In the genomic region with DNA sequence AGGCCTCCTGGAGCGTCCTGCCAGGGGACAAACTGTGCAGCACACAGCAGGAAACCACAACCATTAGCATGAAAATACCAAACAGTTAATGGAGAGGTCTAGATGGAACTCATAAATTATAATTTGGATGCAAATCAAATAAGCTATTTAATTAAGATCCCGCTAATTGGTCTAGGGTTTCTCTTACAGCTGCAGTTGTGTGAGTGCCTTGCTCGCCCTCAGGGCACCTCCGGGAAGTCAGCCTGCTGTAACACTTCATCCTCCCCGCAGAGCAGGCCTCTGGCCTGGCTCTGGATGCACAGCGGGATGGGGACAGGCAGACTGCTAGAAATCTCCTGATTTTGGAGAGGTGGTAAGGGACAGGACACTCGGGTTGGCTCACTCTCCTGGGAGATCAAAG, we compare ENCODE assay signal across 16 mouse cellular contexts. TPM values are rescaled to one million over a fixed set of nuclear protein-coding genes. Genes with fewer than 3 reads are reported as not detected.
DNase-seq lines count a peak whose midpoint lies in the region; ATAC-seq and TF ChIP-seq lines count a peak whose summit lies in the region.
"Had no signal": no experiment of that assay in that cellular context is flagged by ENCODE, and none has a peak within 500 bp of the region (broad histone marks: within the 10 kb centered on the region; RNA-seq: fewer than 3 reads in every experiment).

No protein-coding gene starts in this region.

- no peak for TF ChIP-seq CTCF in forebrain, postnatal 0 days (IDR thresholded peaks at IDR 0.05; ENCODE audit: low read depth)
- no peak for TF ChIP-seq CTCF in thymus, adult 2 months (IDR thresholded peaks at IDR 0.05; ENCODE audit: borderline replicate concordance, control insufficient read depth, extremely low read depth, insufficient read depth, low read length, poor library complexity)

- peak; percentile 61 for DNase-seq in forebrain, embryonic 14.5 days (ENCODE audit: low spot score)
- no peak for DNase-seq in forebrain, postnatal 0 days
- DNase-seq in midbrain, embryonic 14.5 days: peak; percentile 50
- no peak for DNase-seq in right cerebral cortex, postnatal 4 days
- DNase-seq in thymus, adult 2 months: no peak
- DNase-seq: adrenal gland, postnatal 14 days; B cell, adult 2 months; cerebellum, postnatal 14 days; heart, adult 18-20 months; lung, embryonic 14.5 days; right cerebral cortex, adult 18-20 months had no signal

- H3K4me3 ChIP-seq in forebrain, embryonic 14.5 days (ENCODE audit: low read depth, low read length): no peak overlapping the region
- no peak overlapping the region for H3K4me3 ChIP-seq in forebrain, postnatal 0 days (ENCODE audit: low read depth, low read length)
- H3K4me3 ChIP-seq in midbrain, embryonic 14.5 days (replicated peaks; ENCODE audit: low read depth, low read length): no peak overlapping the region
- H3K4me3 ChIP-seq in midbrain, embryonic 15.5 days: no peak overlapping the region
- no peak overlapping the region for H3K4me3 ChIP-seq in intestine, embryonic 16.5 days (ENCODE audit: low read length)
- no peak overlapping the region for H3K4me3 ChIP-seq in stomach, embryonic 16.5 days (replicated peaks; ENCODE audit: low read length)
- no peak overlapping the region for H3K4me3 ChIP-seq in thymus, adult 2 months (ENCODE audit: control insufficient read depth, insufficient read depth, low read length)
- H3K4me3 ChIP-seq: erythroblast, embryonic 14.5 days; heart, embryonic 15.5 days had no signal

- no peaks in the 10 kb centered on the region for H3K36me3 ChIP-seq in forebrain, embryonic 14.5 days (ENCODE audit: control insufficient read depth, insufficient read depth, low read length)
- H3K36me3 ChIP-seq in forebrain, postnatal 0 days (ENCODE audit: insufficient read depth): no peaks in the 10 kb centered on the region
- H3K36me3 ChIP-seq in midbrain, embryonic 14.5 days (ENCODE audit: control insufficient read depth, insufficient read depth, low read length): no peaks in the 10 kb centered on the region
- no peaks in the 10 kb centered on the region for H3K36me3 ChIP-seq in midbrain, embryonic 15.5 days (replicated peaks)
- no peaks in the 10 kb centered on the region for H3K36me3 ChIP-seq in intestine, embryonic 16.5 days (ENCODE audit: control insufficient read depth, insufficient read depth, low read length)
- no peaks in the 10 kb centered on the region for H3K36me3 ChIP-seq in stomach, embryonic 16.5 days (ENCODE audit: control insufficient read depth, insufficient read depth, low read length)
- no peaks in the 10 kb centered on the region for H3K36me3 ChIP-seq in thymus, adult 2 months (ENCODE audit: control insufficient read depth, insufficient read depth, low read length)
- H3K36me3 ChIP-seq: heart, embryonic 15.5 days had no signal

- no peak overlapping the region for H3K27ac ChIP-seq in forebrain, embryonic 14.5 days (ENCODE audit: low read depth, low read length)
- H3K27ac ChIP-seq in forebrain, postnatal 0 days (ENCODE audit: low read depth, low read length): no peak overlapping the region
- H3K27ac ChIP-seq in midbrain, embryonic 14.5 days (replicated peaks; ENCODE audit: low read depth, low read length): no peak overlapping the region
- H3K27ac ChIP-seq in midbrain, embryonic 15.5 days: no peak overlapping the region
- peak overlapping the region; percentile 95 for H3K27ac ChIP-seq in intestine, embryonic 16.5 days (ENCODE audit: low read length)
- 0 out of 2 replicates have a peak overlapping the region, but pooled peaks have one; percentile 23 for H3K27ac ChIP-seq in stomach, embryonic 16.5 days (ENCODE audit: low read length)
- H3K27ac ChIP-seq in thymus, adult 2 months (ENCODE audit: control insufficient read depth, insufficient read depth, low read length): no peak overlapping the region
- H3K27ac ChIP-seq: heart, embryonic 15.5 days had no signal

- H3K4me2 ChIP-seq in forebrain, embryonic 14.5 days (ENCODE audit: low read length): no peak overlapping the region
- H3K4me2 ChIP-seq in forebrain, postnatal 0 days (ENCODE audit: low read depth): no peak overlapping the region
- no peak overlapping the region for H3K4me2 ChIP-seq in midbrain, embryonic 14.5 days (ENCODE audit: low read length)
- H3K4me2 ChIP-seq in midbrain, embryonic 15.5 days: no peak overlapping the region
- 0 out of 2 replicates have a peak overlapping the region, but pooled peaks have one; percentile 26 for H3K4me2 ChIP-seq in intestine, embryonic 16.5 days (ENCODE audit: low read depth, low read length)
- no peak overlapping the region for H3K4me2 ChIP-seq in stomach, embryonic 16.5 days (ENCODE audit: low read depth, low read length)
- H3K4me2 ChIP-seq: heart, embryonic 15.5 days; lung, embryonic 14.5 days had no signal

- ATAC-seq in forebrain, embryonic 14.5 days: 0 out of 2 replicates have a peak, but pooled peaks have one; percentile 34
- no peak for ATAC-seq in forebrain, postnatal 0 days
- no peak for ATAC-seq in midbrain, embryonic 14.5 days (ENCODE audit: low FRiP score, low TSS enrichment)
- ATAC-seq in midbrain, embryonic 15.5 days (replicated peaks): no peak
- no peak for ATAC-seq in intestine, embryonic 16.5 days
- no peak for ATAC-seq in stomach, embryonic 16.5 days (ENCODE audit: insufficient read depth, low FRiP score)

- WGBS in forebrain, embryonic 14.5 days: 17% methylated on average over 7 of the region's 7 CpGs
- WGBS in forebrain, postnatal 0 days: 24% methylated on average over 7 of the region's 7 CpGs
- 56% methylated on average over 7 of the region's 7 CpGs for WGBS in midbrain, embryonic 14.5 days
- 58% methylated on average over 7 of the region's 7 CpGs for WGBS in midbrain, embryonic 15.5 days
- 63% methylated on average over 7 of the region's 7 CpGs for WGBS in intestine, embryonic 16.5 days
- 71% methylated on average over 7 of the region's 7 CpGs for WGBS in stomach, embryonic 16.5 days
- 96% methylated on average over 7 of the region's 7 CpGs for WGBS in thymus, adult 2 months

- peaks cover 5% of the 10 kb centered on the region; the same call in 1 of the 2 replicates for H3K4me1 ChIP-seq in forebrain, embryonic 14.5 days (ENCODE audit: control insufficient read depth, insufficient read depth, low read length)
- H3K4me1 ChIP-seq in forebrain, postnatal 0 days (ENCODE audit: insufficient read depth): 0 out of 2 replicates have a peak, but pooled peaks cover 3% of the 10 kb centered on the region
- no peaks in the 10 kb centered on the region for H3K4me1 ChIP-seq in midbrain, embryonic 14.5 days (ENCODE audit: control insufficient read depth, insufficient read depth, low read length)
- no peaks in the 10 kb centered on the region for H3K4me1 ChIP-seq in midbrain, embryonic 15.5 days
- H3K4me1 ChIP-seq in intestine, embryonic 16.5 days (ENCODE audit: control insufficient read depth, insufficient read depth, low read length): peaks cover 23% of the 10 kb centered on the region
- no peaks in the 10 kb centered on the region; the same call in 1 of the 2 replicates for H3K4me1 ChIP-seq in stomach, embryonic 16.5 days (ENCODE audit: control insufficient read depth, insufficient read depth, low read length)
- no peaks in the 10 kb centered on the region for H3K4me1 ChIP-seq in thymus, adult 2 months (replicated peaks; ENCODE audit: control insufficient read depth, insufficient read depth, low read length)
- H3K4me1 ChIP-seq: heart, embryonic 15.5 days had no signal

- no peaks in the 10 kb centered on the region for H3K27me3 ChIP-seq in forebrain, embryonic 14.5 days (replicated peaks; ENCODE audit: control insufficient read depth, insufficient read depth, low read length)
- no peaks in the 10 kb centered on the region for H3K27me3 ChIP-seq in forebrain, postnatal 0 days (ENCODE audit: insufficient read depth, low read length)
- H3K27me3 ChIP-seq in midbrain, embryonic 14.5 days (ENCODE audit: control insufficient read depth, insufficient read depth, low read length): no peaks in the 10 kb centered on the region
- H3K27me3 ChIP-seq in midbrain, embryonic 15.5 days (replicated peaks): no peaks in the 10 kb centered on the region
- no peaks in the 10 kb centered on the region for H3K27me3 ChIP-seq in intestine, embryonic 16.5 days (replicated peaks; ENCODE audit: control insufficient read depth, insufficient read depth, low read length)
- no peaks in the 10 kb centered on the region for H3K27me3 ChIP-seq in stomach, embryonic 16.5 days (ENCODE audit: control insufficient read depth, insufficient read depth, low read length)
- no peaks in the 10 kb centered on the region for H3K27me3 ChIP-seq in thymus, adult 2 months (ENCODE audit: control insufficient read depth, insufficient read depth, low read length)
- H3K27me3 ChIP-seq: heart, embryonic 15.5 days had no signal

- H3K9me3 ChIP-seq in forebrain, embryonic 14.5 days (replicated peaks; ENCODE audit: control insufficient read depth, low read length): no peaks in the 10 kb centered on the region
- H3K9me3 ChIP-seq in forebrain, postnatal 0 days (ENCODE audit: low read length): no peaks in the 10 kb centered on the region
- no peaks in the 10 kb centered on the region for H3K9me3 ChIP-seq in midbrain, embryonic 14.5 days (ENCODE audit: control insufficient read depth, low read length)
- H3K9me3 ChIP-seq in midbrain, embryonic 15.5 days: no peaks in the 10 kb centered on the region
- H3K9me3 ChIP-seq in intestine, embryonic 16.5 days (ENCODE audit: control insufficient read depth, low read length): no peaks in the 10 kb centered on the region
- no peaks in the 10 kb centered on the region for H3K9me3 ChIP-seq in stomach, embryonic 16.5 days (replicated peaks; ENCODE audit: control insufficient read depth, low read length)
- H3K9me3 ChIP-seq: heart, embryonic 15.5 days had no signal

- no peak overlapping the region for H3K9ac ChIP-seq in forebrain, embryonic 14.5 days (ENCODE audit: low read length)
- H3K9ac ChIP-seq in forebrain, postnatal 0 days: no peak overlapping the region
- no peak overlapping the region for H3K9ac ChIP-seq in midbrain, embryonic 14.5 days (replicated peaks; ENCODE audit: low read length)
- no peak overlapping the region for H3K9ac ChIP-seq in midbrain, embryonic 15.5 days
- H3K9ac ChIP-seq in intestine, embryonic 16.5 days (ENCODE audit: low read depth, low read length): peak overlapping the region; percentile 59; the same call in 1 of the 2 replicates
- no peak overlapping the region for H3K9ac ChIP-seq in stomach, embryonic 16.5 days (ENCODE audit: low read length)
- H3K9ac ChIP-seq: heart, embryonic 15.5 days; lung, embryonic 14.5 days had no signal

- TF ChIP-seq POLR2A in thymus, adult 2 months (IDR thresholded peaks at IDR 0.05; ENCODE audit: control insufficient read depth, extremely low read depth, insufficient read depth, low read length, poor library complexity): no peak

RNA-seq across cellular contexts. Expression of a gene that starts 9.5 kb away (rescaled TPM):
- polyA plus RNA-seq in forebrain, embryonic 14.5 days (2014; fragmentation: Nextera tagmentation; extraction: Ambion mirVana): 200 and 247 TPM in 2 replicates
- 132 and 163 TPM in 2 replicates for total RNA-seq in forebrain, postnatal 0 days (2014; rRNA removed)
- 226 and 260 TPM in 2 replicates for polyA plus RNA-seq in forebrain, postnatal 0 days (2015; fragmentation: Nextera tagmentation; extraction: Ambion mirVana)
- 146 and 161 TPM in 2 replicates for polyA plus RNA-seq in midbrain, embryonic 14.5 days (2014; fragmentation: Nextera tagmentation; extraction: Ambion mirVana)
- polyA plus RNA-seq in midbrain, embryonic 15.5 days (2015; fragmentation: Nextera tagmentation; extraction: Ambion mirVana): 166 and 173 TPM in 2 replicates
- 736 and 778 TPM in 2 replicates for polyA plus RNA-seq in intestine, embryonic 16.5 days (2015; fragmentation: Nextera tagmentation; extraction: Ambion mirVana)
- 335 and 345 TPM in 2 replicates for polyA plus RNA-seq in stomach, embryonic 16.5 days (2015; fragmentation: Nextera tagmentation; extraction: Ambion mirVana)
- polyA plus RNA-seq in thymus, adult 2 months (2012; rRNA removed): 119 and 136 TPM in 2 replicates

RNA-seq across cellular contexts. Expression of a gene that starts 18.4 kb away (rescaled TPM):
- polyA plus RNA-seq in forebrain, embryonic 14.5 days (2014; fragmentation: Nextera tagmentation; extraction: Ambion mirVana): 12.8 and 13.4 TPM in 2 replicates
- total RNA-seq in forebrain, postnatal 0 days (2014; rRNA removed): 11.5 and 14.9 TPM in 2 replicates
- 6.1 and 6.5 TPM in 2 replicates for polyA plus RNA-seq in forebrain, postnatal 0 days (2015; fragmentation: Nextera tagmentation; extraction: Ambion mirVana)
- 5.9 and 7.6 TPM in 2 replicates for polyA plus RNA-seq in midbrain, embryonic 14.5 days (2014; fragmentation: Nextera tagmentation; extraction: Ambion mirVana)
- 7.0 and 8.2 TPM in 2 replicates for polyA plus RNA-seq in midbrain, embryonic 15.5 days (2015; fragmentation: Nextera tagmentation; extraction: Ambion mirVana)
- 36.2 and 40.0 TPM in 2 replicates for polyA plus RNA-seq in intestine, embryonic 16.5 days (2015; fragmentation: Nextera tagmentation; extraction: Ambion mirVana)
- polyA plus RNA-seq in stomach, embryonic 16.5 days (2015; fragmentation: Nextera tagmentation; extraction: Ambion mirVana): 28.4 and 28.5 TPM in 2 replicates
- polyA plus RNA-seq in thymus, adult 2 months (2012; rRNA removed): 136 and 210 TPM in 2 replicates

RNA-seq across cellular contexts. Expression of a gene that starts 25.1 kb away (rescaled TPM):
- 3.5 and 4.3 TPM in 2 replicates for polyA plus RNA-seq in forebrain, embryonic 14.5 days (2014; fragmentation: Nextera tagmentation; extraction: Ambion mirVana)
- total RNA-seq in forebrain, postnatal 0 days (2014; rRNA removed): 8.8 and 12.8 TPM in 2 replicates
- 6.0 and 8.4 TPM in 2 replicates for polyA plus RNA-seq in forebrain, postnatal 0 days (2015; fragmentation: Nextera tagmentation; extraction: Ambion mirVana)
- polyA plus RNA-seq in midbrain, embryonic 14.5 days (2014; fragmentation: Nextera tagmentation; extraction: Ambion mirVana): 5.5 and 6.3 TPM in 2 replicates
- polyA plus RNA-seq in midbrain, embryonic 15.5 days (2015; fragmentation: Nextera tagmentation; extraction: Ambion mirVana): 7.2 and 9.0 TPM in 2 replicates
- polyA plus RNA-seq in intestine, embryonic 16.5 days (2015; fragmentation: Nextera tagmentation; extraction: Ambion mirVana): 22.4 and 27.4 TPM in 2 replicates
- polyA plus RNA-seq in stomach, embryonic 16.5 days (2015; fragmentation: Nextera tagmentation; extraction: Ambion mirVana): 14.7 and 14.8 TPM in 2 replicates
- 15.6 and 19.2 TPM in 2 replicates for polyA plus RNA-seq in thymus, adult 2 months (2012; rRNA removed)

RNA-seq across cellular contexts. Expression of a gene that starts 25.3 kb away (rescaled TPM):
- 111 and 150 TPM in 2 replicates for polyA plus RNA-seq in forebrain, embryonic 14.5 days (2014; fragmentation: Nextera tagmentation; extraction: Ambion mirVana)
- total RNA-seq in forebrain, postnatal 0 days (2014; rRNA removed): 15.3 and 31.8 TPM in 2 replicates
- 137 and 157 TPM in 2 replicates for polyA plus RNA-seq in forebrain, postnatal 0 days (2015; fragmentation: Nextera tagmentation; extraction: Ambion mirVana)
- polyA plus RNA-seq in midbrain, embryonic 14.5 days (2014; fragmentation: Nextera tagmentation; extraction: Ambion mirVana): 107 and 158 TPM in 2 replicates
- polyA plus RNA-seq in midbrain, embryonic 15.5 days (2015; fragmentation: Nextera tagmentation; extraction: Ambion mirVana): 120 and 126 TPM in 2 replicates
- polyA plus RNA-seq in intestine, embryonic 16.5 days (2015; fragmentation: Nextera tagmentation; extraction: Ambion mirVana): 76.7 and 86.4 TPM in 2 replicates
- polyA plus RNA-seq in stomach, embryonic 16.5 days (2015; fragmentation: Nextera tagmentation; extraction: Ambion mirVana): 41.4 and 50.6 TPM in 2 replicates
- polyA plus RNA-seq in thymus, adult 2 months (2012; rRNA removed): 104 and 133 TPM in 2 replicates

RNA-seq across cellular contexts. Expression of a gene that starts 35.0 kb away (rescaled TPM):
- 1.2 and 1.6 TPM in 2 replicates for polyA plus RNA-seq in forebrain, embryonic 14.5 days (2014; fragmentation: Nextera tagmentation; extraction: Ambion mirVana)
- total RNA-seq in forebrain, postnatal 0 days (2014; rRNA removed): 11.6 and 15.1 TPM in 2 replicates
- 1.2 and 1.4 TPM in 2 replicates for polyA plus RNA-seq in forebrain, postnatal 0 days (2015; fragmentation: Nextera tagmentation; extraction: Ambion mirVana)
- 1.0 and 4.6 TPM in 2 replicates for polyA plus RNA-seq in midbrain, embryonic 14.5 days (2014; fragmentation: Nextera tagmentation; extraction: Ambion mirVana)
- 2.7 and 3.3 TPM in 2 replicates for polyA plus RNA-seq in midbrain, embryonic 15.5 days (2015; fragmentation: Nextera tagmentation; extraction: Ambion mirVana)
- 9.8 and 11.3 TPM in 2 replicates for polyA plus RNA-seq in intestine, embryonic 16.5 days (2015; fragmentation: Nextera tagmentation; extraction: Ambion mirVana)
- 13.5 and 18.9 TPM in 2 replicates for polyA plus RNA-seq in stomach, embryonic 16.5 days (2015; fragmentation: Nextera tagmentation; extraction: Ambion mirVana)
- polyA plus RNA-seq in thymus, adult 2 months (2012; rRNA removed): 93.6 and 106 TPM in 2 replicates

Comparison
In these comparisons a context has a peak if more than half of its experiments do, and no peak if none do; other contexts are left out.
1. DNase-seq: peak in forebrain, embryonic 14.5 days (single experiment) and midbrain, embryonic 14.5 days (single experiment); none in forebrain, postnatal 0 days (single experiment), right cerebral cortex, postnatal 4 days (single experiment) and thymus, adult 2 months (single experiment).
2. H3K27ac ChIP-seq: peak in intestine, embryonic 16.5 days (single experiment) and stomach, embryonic 16.5 days (single experiment); none in forebrain, embryonic 14.5 days (single experiment), forebrain, postnatal 0 days (single experiment), midbrain, embryonic 14.5 days (single experiment), midbrain, embryonic 15.5 days (single experiment) and thymus, adult 2 months (single experiment).